Mouse (Mus musculus): ENCODE measurements around the gene Sema3e.

The Sema3e gene

GRCm38 (mm10) chr5:14088100-14088499 is 63.0 kb downstream of the Sema3e start:
- no peak for DNase-seq (ENCODE audit: low read depth)

- no peak for DNase-seq (ENCODE audit: low read depth)
These were observed 65.0 kb downstream of the Sema3e start for GRCm38 (mm10) chr5:14089875-14090608.

GRCm38 (mm10) chr5:14090609-14090969 is 65.5 kb downstream of the Sema3e start:
- DNase-seq (ENCODE audit: low read depth), result no peak

GRCm38 (mm10) chr5:14092262-14092776 is 67.2 kb downstream of the Sema3e start:
- DNase-seq (ENCODE audit: low read depth), result no peak

GRCm38 (mm10) chr5:14096196-14096595 is 71.1 kb downstream of the Sema3e start:
- DNase-seq (ENCODE audit: low read depth), result no peak

- no peak for DNase-seq (ENCODE audit: low read depth)
These were observed 73.6 kb downstream of the Sema3e start for GRCm38 (mm10) chr5:14098677-14099076.

- DNase-seq (ENCODE audit: low read depth), result no peak
These were observed 82.3 kb downstream of the Sema3e start for GRCm38 (mm10) chr5:14107365-14107764.

- no peak for DNase-seq (ENCODE audit: low read depth)
These were observed 83.9 kb downstream of the Sema3e start for GRCm38 (mm10) chr5:14109001-14109400.

GRCm38 (mm10) chr5:14111401-14111800 is 86.3 kb downstream of the Sema3e start:
- DNase-seq (ENCODE audit: low read depth), result no peak

GRCm38 (mm10) chr5:14121902-14122301 is 96.8 kb downstream of the Sema3e start:
- no peak for DNase-seq (ENCODE audit: low read depth)

- DNase-seq (ENCODE audit: low read depth), result no peak
These were observed 101.5 kb downstream of the Sema3e start for GRCm38 (mm10) chr5:14126591-14126990.

- DNase-seq (ENCODE audit: low read depth), result no peak
These were observed 110.9 kb downstream of the Sema3e start for GRCm38 (mm10) chr5:14135929-14136328.

- no peak for DNase-seq (ENCODE audit: low read depth)
These were observed 113.6 kb downstream of the Sema3e start for GRCm38 (mm10) chr5:14138725-14139124.

GRCm38 (mm10) chr5:14162579-14162978 is 137.5 kb downstream of the Sema3e start:
- no peak for DNase-seq (ENCODE audit: low read depth)

GRCm38 (mm10) chr5:14163280-14163679 is 138.2 kb downstream of the Sema3e start:
- DNase-seq (ENCODE audit: low read depth), result no peak

- no peak for DNase-seq (ENCODE audit: low read depth)
These were observed 142.7 kb downstream of the Sema3e start for GRCm38 (mm10) chr5:14167776-14168175.

GRCm38 (mm10) chr5:14173355-14174183 is 148.5 kb downstream of the Sema3e start:
- no peak for DNase-seq (ENCODE audit: low read depth)

- no peak for DNase-seq (ENCODE audit: low read depth)
These were observed 155.5 kb downstream of the Sema3e start for GRCm38 (mm10) chr5:14180571-14180970.

- DNase-seq (ENCODE audit: low read depth), result no peak
These were observed 157.1 kb downstream of the Sema3e start for GRCm38 (mm10) chr5:14182156-14182555.

- no peak for DNase-seq (ENCODE audit: low read depth)
These were observed 170.2 kb downstream of the Sema3e start for GRCm38 (mm10) chr5:14195172-14195819.

GRCm38 (mm10) chr5:14198344-14199040 is 173.4 kb downstream of the Sema3e start:
- no peak for DNase-seq (ENCODE audit: low read depth)

GRCm38 (mm10) chr5:14206794-14207193 is 181.7 kb downstream of the Sema3e start:
- no peak for DNase-seq (ENCODE audit: low read depth)
